Mouse (Mus musculus): Measurements from ENCODE around the gene Fbxo22. TPM values are rescaled to one million over a fixed set of nuclear protein-coding genes. Genes with fewer than 3 reads are reported as not detected.

The Fbxo22 gene
- polyA plus RNA-seq (2017; shearing (Covaris generic)) = 10 to 100 TPM; 42.5 to 58.1 TPM

DNA sequence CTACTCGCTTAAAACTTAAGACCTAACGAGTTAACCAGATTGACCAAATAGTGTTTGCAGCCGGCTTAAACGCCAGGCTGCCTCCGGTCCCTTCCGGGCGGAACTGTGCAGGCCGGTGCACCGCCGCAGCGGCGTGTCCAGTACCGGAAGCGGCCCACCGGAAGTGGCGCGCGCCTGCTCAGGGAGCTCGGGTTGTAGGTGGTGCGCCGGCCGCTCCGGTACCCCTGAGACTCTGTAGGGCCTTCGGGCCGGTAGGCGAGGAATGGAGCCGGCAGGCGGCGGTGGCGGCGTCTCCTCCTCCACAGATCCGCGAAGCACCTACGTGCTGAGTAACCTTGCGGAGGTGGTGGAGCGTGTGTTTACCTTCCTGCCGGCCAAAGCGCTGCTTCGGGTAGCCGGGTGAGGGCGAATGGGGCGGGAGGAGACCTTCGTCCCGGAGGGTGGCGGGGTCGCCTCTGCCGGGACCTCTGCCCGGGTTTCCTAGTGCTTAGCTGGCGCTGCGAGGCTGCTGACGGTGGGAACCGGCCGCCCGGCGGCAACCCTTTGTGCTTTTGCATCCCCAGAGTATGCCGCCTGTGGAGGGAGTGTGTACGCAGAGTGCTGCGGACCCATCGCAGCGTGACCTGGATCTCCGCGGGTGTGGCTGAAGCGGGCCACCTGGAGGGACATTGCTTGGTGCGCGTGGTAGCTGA is at the start of gene Fbxo22:
Gene Fbxo22 (plus strand): TSS at position 136 of the 692 bp plus-strand sequence.

Other genes with a start within 250 kb of the Fbxo22 start
- under 1 TPM in 1 of 2 experiments, not detected in 1; 0.29 TPM for gene Chrna5, start 228.0 kb upstream of the Fbxo22 start, polyA plus RNA-seq (2017; shearing (Covaris generic))
- gene Chrna3, start 182.4 kb upstream of the Fbxo22 start, polyA plus RNA-seq (2017; shearing (Covaris generic)) = under 1 TPM in 1 of 2 experiments, not detected in 1; 0.38 TPM
- gene Chrnb4, start 160.1 kb upstream of the Fbxo22 start, polyA plus RNA-seq (2017; shearing (Covaris generic)) = under 1 TPM in 1 of 2 experiments, not detected in 1; 0.11 TPM
- 10 to 100 TPM; 36.5 to 47.2 TPM for gene Ube2q2, start 60.1 kb upstream of the Fbxo22 start, polyA plus RNA-seq (2017; shearing (Covaris generic))
- gene Nrg4, start 117.9 kb downstream of the Fbxo22 start, polyA plus RNA-seq (2017; shearing (Covaris generic)) = 1 to 10 TPM; 2.3 to 3.0 TPM
- gene Tmem266, start 118.0 kb downstream of the Fbxo22 start, polyA plus RNA-seq (2017; shearing (Covaris generic)) = under 1 TPM in 1 of 2 experiments, not detected in 1; 0.05 TPM

Data from activated CD4-positive, CD25-positive, alpha-beta regulatory T cell (primary cell).